In the genomic region with DNA sequence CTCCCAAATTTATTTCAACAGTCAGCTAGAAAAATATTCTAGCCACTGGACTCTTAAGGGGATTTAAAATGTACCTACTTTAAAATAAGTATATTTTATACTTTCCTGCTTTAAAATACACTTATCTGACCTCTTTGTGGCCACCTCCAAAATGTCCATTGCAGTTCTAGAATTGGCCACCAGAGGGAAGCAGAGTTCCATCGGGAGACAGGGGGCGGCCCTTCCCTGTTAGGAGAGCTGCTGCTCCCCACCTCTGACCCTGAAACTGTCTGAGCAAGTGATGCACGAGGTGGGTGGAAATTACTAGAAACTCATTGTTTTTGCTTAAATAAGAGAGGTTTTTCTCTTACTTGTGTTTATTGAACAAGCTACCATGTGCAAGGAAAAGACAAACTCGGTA, we compare ENCODE assay signal across 8 mouse cellular contexts. TPM values are rescaled to one million over a fixed set of nuclear protein-coding genes. Genes with fewer than 3 reads are reported as not detected.
DNase-seq lines count a peak whose midpoint lies in the region; ATAC-seq and TF ChIP-seq lines count a peak whose summit lies in the region.

No protein-coding gene starts in this region.

- H3K27me3 ChIP-seq in Patski, result no peaks in the 10 kb centered on the region
- H3K27me3 ChIP-seq in liver, embryonic 11.5 days (replicated peaks; ENCODE audit: control insufficient read depth, insufficient read depth, low read length), result no peaks in the 10 kb centered on the region

- no peaks in the 10 kb centered on the region for H3K36me3 ChIP-seq in liver, embryonic 11.5 days (ENCODE audit: control insufficient read depth, insufficient read depth, low read length)

- no peaks in the 10 kb centered on the region for H3K4me1 ChIP-seq in liver, embryonic 11.5 days (replicated peaks; ENCODE audit: control insufficient read depth, insufficient read depth, low read length)

- CTCF ChIA-PET in Patski (lab: Charles Lee), result interaction anchor here (1.0 to 1.6 kb wide), 4 partner anchors 14 to 77 kb away, joined by 3 to 6 read pairs (median 4); a partner anchor contains a TSS

- in situ Hi-C loops in Patski (cut with MboI; ENCODE audit: low pct_unique_long_range_greater_than_20kb), result loop anchor here (25.0 kb wide), 1 partner anchor 324 kb away; no protein-coding TSS in a partner anchor

- no peak overlapping the region for H3K9ac ChIP-seq in liver, embryonic 11.5 days (ENCODE audit: low read depth, low read length)

- 26% methylated on average over 4 of the region's 4 CpGs for whole genome bisulfite sequencing in liver, embryonic 11.5 days

- H3K4me2 ChIP-seq in liver, embryonic 11.5 days, result no peak overlapping the region

- no peak overlapping the region for H3K27ac ChIP-seq in liver, embryonic 11.5 days (ENCODE audit: low read depth, low read length)

- ATAC-seq in Patski, result no peak
- ATAC-seq in hematopoietic stem cell, adult 5-6 weeks (replicated peaks in 1 of 2; ENCODE audit: insufficient read depth in 1 of 2, low FRiP score in 2 of 2, low TSS enrichment in 1 of 2, low read depth in 1 of 2, poor library complexity in 2 of 2, severe bottlenecking in 2 of 2), result peak; percentile 56 to 65
- ATAC-seq in liver, embryonic 11.5 days (replicated peaks; ENCODE audit: low FRiP score), result no peak

- peak; percentile 90 for TF ChIP-seq CTCF in Patski (IDR thresholded peaks at IDR 0.05)

- POLR2A ChIA-PET in Patski (lab: Charles Lee), result no interaction called here

- H3K9me3 ChIP-seq in liver, embryonic 11.5 days (ENCODE audit: control insufficient read depth, low read length), result no peaks in the 10 kb centered on the region

- DNase-seq in layer of hippocampus, adult 11-12 months (ENCODE audit: low spot score), result peak; percentile 66
- DNase-seq in layer of hippocampus, adult 9-11 months, result no peak
- no peak for DNase-seq in Patski (ENCODE audit: low read depth, low spot score)
- peak; percentile 64 to 83 for DNase-seq in cerebellum, postnatal 25 days
- DNase-seq in liver, embryonic 11.5 days (ENCODE audit: low spot score), result peak; percentile 54
- peak; percentile 60 to 75 for DNase-seq in right cerebral cortex, adult 2 months (ENCODE audit: low spot score in 2 of 2)
- peak; percentile 37 to 85 for DNase-seq in urinary bladder, postnatal 4 days (ENCODE audit: low spot score in 2 of 2)

- H3K4me3 ChIP-seq in liver, embryonic 11.5 days (ENCODE audit: low read depth, low read length), result no peak overlapping the region

RNA-seq across cellular contexts. Expression of a gene that starts 36.6 kb away (rescaled TPM):
- polyA plus RNA-seq in Patski (2021), result 19.7 TPM
- not detected in 2 replicates for total RNA-seq in hematopoietic stem cell, adult 5-6 weeks (2017)
- polyA plus RNA-seq in liver, embryonic 11.5 days (2014; fragmentation: Nextera tagmentation; extraction: Ambion mirVana), result 0.35 and 0.55 TPM in 2 replicates

Comparison
In these comparisons a context has a peak if more than half of its experiments do, and no peak if none do; other contexts are left out.
1. DNase-seq: peak in layer of hippocampus, adult 11-12 months (single experiment), cerebellum, postnatal 25 days (2 of 2), liver, embryonic 11.5 days (single experiment), right cerebral cortex, adult 2 months (2 of 2) and urinary bladder, postnatal 4 days (2 of 2); none in layer of hippocampus, adult 9-11 months (single experiment) and Patski (single experiment).
2. ATAC-seq: peak in hematopoietic stem cell, adult 5-6 weeks (2 of 2); none in Patski (single experiment) and liver, embryonic 11.5 days (single experiment).
3. RNA of a gene that starts 36.6 kb away (polyA plus RNA-seq): 19.7 TPM in Patski (single experiment); 0.35 to 0.55 TPM in liver, embryonic 11.5 days; every median in the first group is over 10 times any median in the second.